Mouse (Mus musculus): ENCODE measurements around the gene Olfr761. TPM values are rescaled to one million over a fixed set of nuclear protein-coding genes. Genes with fewer than 3 reads are reported as not detected.
"Not testable (repeated sequence)": the region's sequence is repeated elsewhere in the genome, so short reads cannot be mapped to it uniquely, and the experiment has no call there.

The Olfr761 gene
- not detected in 2 replicates for polyA plus RNA-seq (2015; fragmentation: Nextera tagmentation; extraction: Ambion mirVana)

DNA sequence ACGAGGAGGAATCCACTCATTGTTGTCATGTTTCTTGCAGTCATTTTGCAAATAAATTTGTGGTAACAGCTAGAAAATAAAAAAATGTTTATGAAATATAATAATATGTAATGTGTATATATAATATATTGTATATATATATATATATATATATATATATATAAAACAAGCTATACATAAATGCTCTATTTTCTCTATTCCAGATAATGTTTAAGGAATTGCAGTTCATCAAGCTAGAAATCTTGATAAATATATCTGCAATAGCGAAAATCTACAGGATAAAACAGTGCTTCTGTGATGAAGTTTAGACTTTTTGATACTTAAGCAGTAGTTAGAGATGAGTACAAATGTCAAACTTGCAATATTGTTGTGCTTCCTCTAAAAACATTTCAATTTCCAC lies at the start of gene Olfr761:
Olfr761 (minus strand) TSS at position 101 of the 400 bp plus-strand sequence.
- Histone ChIP-seq H3K27me3 (no peaks in the 10 kb centered on the region), H3K4me3 (replicated peaks) (no peak within 1 kb of the TSS), H3K27ac (no peak within 1 kb of the TSS), H3K4me1 (replicated peaks) (no peaks in the 10 kb centered on the region), H3K9ac (replicated peaks) (no peak within 1 kb of the TSS), H3K4me2 (replicated peaks) (no peak within 1 kb of the TSS), H3K36me3 (no peaks in the 10 kb centered on the region), H3K9me3 (no peaks in the 10 kb centered on the region)
- ATAC-seq, result no peak
- 77% methylated on average over 2 of the region's 2 CpGs for WGBS

GRCm38 (mm10) chr17:37995635-37996307 lies 42.9 kb upstream of the Olfr761 start:
- Histone ChIP-seq H3K4me1 (replicated peaks) (no peaks in the 10 kb centered on the region), H3K4me2 (replicated peaks) (no peak overlapping the region)
- 69% methylated on average over 10 of the region's 10 CpGs for WGBS

DNA sequence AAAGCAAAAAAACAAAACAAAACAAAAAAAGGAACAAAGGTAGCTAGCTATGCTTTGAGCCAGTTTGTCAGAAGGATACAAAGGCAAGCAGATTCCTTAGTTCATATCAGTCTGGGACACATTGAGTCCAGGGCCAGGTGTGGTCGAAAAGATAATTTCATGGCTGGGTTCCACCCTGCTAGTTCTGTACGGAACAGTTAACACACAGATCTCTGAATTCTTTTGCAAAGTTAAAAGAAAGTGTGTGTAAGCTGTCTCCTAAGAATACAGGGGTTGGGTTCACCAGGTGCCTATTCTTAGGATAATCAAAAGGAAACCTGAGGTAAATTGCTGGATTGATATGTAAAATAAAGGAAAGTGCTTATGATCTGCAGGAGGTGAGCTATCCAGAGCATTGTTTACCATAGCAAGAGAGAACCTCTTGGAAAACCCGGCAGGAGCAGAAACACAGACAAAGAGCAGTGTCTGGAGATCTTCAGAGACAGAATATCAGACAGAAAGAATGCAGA lies 37.6 kb upstream of the Olfr761 start:
- no peaks in the 10 kb centered on the region for H3K36me3 ChIP-seq
- 58% methylated on average over 3 of the region's 3 CpGs for WGBS
- H3K9ac ChIP-seq (replicated peaks), result no peak overlapping the region
- H3K4me3 ChIP-seq (replicated peaks), result no peak overlapping the region
- H3K4me1 ChIP-seq (replicated peaks), result no peaks in the 10 kb centered on the region
- H3K27ac ChIP-seq, result no peak overlapping the region
- H3K4me2 ChIP-seq (replicated peaks), result no peak overlapping the region
- H3K9me3 ChIP-seq, result no peaks in the 10 kb centered on the region
- no peak for ATAC-seq
- H3K27me3 ChIP-seq, result no peaks in the 10 kb centered on the region

More at GRCm38 (mm10) chr17:37995635-37996307, 42.9 kb upstream of the Olfr761 start:
- H3K27me3 ChIP-seq, result no peaks in the 10 kb centered on the region
- no peak overlapping the region for H3K4me3 ChIP-seq (replicated peaks)
- H3K27ac ChIP-seq, result no peak overlapping the region
- no peak for ATAC-seq
- H3K36me3 ChIP-seq, result no peaks in the 10 kb centered on the region
- H3K9me3 ChIP-seq, result no peaks in the 10 kb centered on the region
- no peak overlapping the region for H3K9ac ChIP-seq (replicated peaks)

DNA sequence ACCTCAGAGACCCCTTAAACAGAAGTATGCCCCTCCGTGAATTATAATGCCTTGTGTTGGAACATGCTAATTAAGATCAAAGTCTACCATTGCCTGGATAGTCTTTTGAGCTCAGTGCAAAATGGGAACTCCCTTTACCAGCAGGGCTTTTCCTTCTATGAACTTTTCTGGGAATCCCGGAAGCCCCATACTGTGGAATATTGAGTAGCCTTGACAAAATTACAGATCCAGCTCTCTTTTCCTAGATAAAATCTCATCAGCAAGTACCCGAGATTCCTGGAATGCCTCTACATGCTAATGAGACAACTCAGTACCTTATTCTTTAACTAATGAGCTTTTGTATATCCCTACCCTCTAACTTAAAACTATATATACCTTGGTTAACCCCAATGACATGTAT lies 20.7 kb upstream of the Olfr761 start:
- Histone ChIP-seq H3K36me3 (no peaks in the 10 kb centered on the region), H3K4me2 (replicated peaks) (no peak overlapping the region), H3K27ac (no peak overlapping the region), H3K4me1 (replicated peaks) (no peaks in the 10 kb centered on the region), H3K9ac (replicated peaks) (no peak overlapping the region), H3K27me3 (no peaks in the 10 kb centered on the region), H3K4me3 (replicated peaks) (no peak overlapping the region), H3K9me3 (no peaks in the 10 kb centered on the region)
- ATAC-seq, result no peak
- WGBS, result 87% methylated on average over 3 of the region's 3 CpGs

DNA sequence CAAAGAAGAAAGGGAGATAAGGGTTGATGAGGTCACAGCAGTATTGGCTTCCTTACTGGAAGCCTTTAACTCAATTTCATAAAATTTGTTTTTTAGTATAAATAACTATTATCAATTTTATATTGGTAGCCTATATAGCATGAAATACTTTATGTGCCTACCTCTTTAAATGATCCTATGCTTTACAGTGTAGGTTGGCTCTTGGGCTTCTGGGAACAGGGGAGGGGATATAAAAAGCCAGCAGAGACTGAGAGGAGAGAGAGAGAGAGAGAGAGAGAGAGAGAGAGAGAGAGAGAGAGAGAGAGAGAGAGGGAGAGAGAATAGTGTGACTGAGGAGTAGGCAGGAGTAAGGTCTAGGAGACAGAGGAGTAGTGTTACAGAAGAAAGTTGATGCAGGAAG lies 32.6 kb downstream of the Olfr761 start, which contains the start of gene Olfr128:
Olfr128 (plus strand) TSS at position 301 of the 400 bp plus-strand sequence.
- H3K9ac ChIP-seq (replicated peaks), result no peak within 1 kb of the TSS
- H3K4me3 ChIP-seq (replicated peaks), result no peak within 1 kb of the TSS
- no peak for ATAC-seq
- no peaks in the 10 kb centered on the region for H3K9me3 ChIP-seq
- no peaks in the 10 kb centered on the region for H3K4me1 ChIP-seq (replicated peaks)
- no peaks in the 10 kb centered on the region for H3K27me3 ChIP-seq
- H3K4me2 ChIP-seq (replicated peaks), result no peak within 1 kb of the TSS
- no peaks in the 10 kb centered on the region for H3K36me3 ChIP-seq
- no peak within 1 kb of the TSS for H3K27ac ChIP-seq

DNA sequence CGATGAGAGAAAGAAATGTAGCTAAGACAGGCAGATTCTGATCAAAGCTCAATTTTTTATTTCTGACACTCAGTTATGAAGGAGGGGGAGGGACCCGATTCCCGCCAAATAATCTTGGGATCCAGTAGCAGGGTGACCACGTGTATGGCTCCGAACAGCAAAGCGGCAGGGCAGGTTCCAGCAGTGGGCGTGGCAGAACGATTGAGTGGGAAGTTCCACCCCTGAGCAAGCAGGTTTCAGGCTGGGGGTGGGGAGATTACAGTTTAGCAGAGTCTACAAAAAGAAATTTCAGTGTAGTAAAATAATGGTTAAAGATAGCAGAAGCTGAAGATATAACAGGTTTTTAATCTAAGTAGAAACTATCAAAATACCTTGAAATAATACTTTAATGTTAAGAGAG lies 46.1 kb downstream of the Olfr761 start:
- 79% methylated on average over 8 of the region's 8 CpGs for WGBS
- not testable (repeated sequence) for H3K4me2 ChIP-seq (replicated peaks); ATAC-seq; H3K9me3 ChIP-seq; H3K27me3 ChIP-seq; H3K4me3 ChIP-seq (replicated peaks); H3K4me1 ChIP-seq (replicated peaks); H3K36me3 ChIP-seq; H3K9ac ChIP-seq (replicated peaks); H3K27ac ChIP-seq

Other genes starting within 250 kb of the Olfr761 start
- not detected in 2 replicates for gene Olfr120, start 231.3 kb downstream of the Olfr761 start, polyA plus RNA-seq (2015; fragmentation: Nextera tagmentation; extraction: Ambion mirVana)
- not detected in 2 replicates for gene Olfr121, start 204.2 kb downstream of the Olfr761 start, polyA plus RNA-seq (2015; fragmentation: Nextera tagmentation; extraction: Ambion mirVana)
- gene Olfr122, start 184.5 kb downstream of the Olfr761 start, polyA plus RNA-seq (2015; fragmentation: Nextera tagmentation; extraction: Ambion mirVana), result not detected in 2 replicates
- gene Olfr123, start 159.6 kb downstream of the Olfr761 start, polyA plus RNA-seq (2015; fragmentation: Nextera tagmentation; extraction: Ambion mirVana), result not detected in 2 replicates
- gene Olfr124, start 153.2 kb downstream of the Olfr761 start, polyA plus RNA-seq (2015; fragmentation: Nextera tagmentation; extraction: Ambion mirVana), result not detected in 2 replicates
- gene Olfr125, start 120.1 kb downstream of the Olfr761 start, polyA plus RNA-seq (2015; fragmentation: Nextera tagmentation; extraction: Ambion mirVana), result not detected in 2 replicates
- not detected in 2 replicates for gene Olfr126, start 105.6 kb downstream of the Olfr761 start, polyA plus RNA-seq (2015; fragmentation: Nextera tagmentation; extraction: Ambion mirVana)
- not detected in 2 replicates for gene Olfr127, start 52.6 kb downstream of the Olfr761 start, polyA plus RNA-seq (2015; fragmentation: Nextera tagmentation; extraction: Ambion mirVana)
- not detected in 2 replicates for gene Olfr128, start 32.5 kb downstream of the Olfr761 start, polyA plus RNA-seq (2015; fragmentation: Nextera tagmentation; extraction: Ambion mirVana)
- gene Olfr129, start 107.0 kb upstream of the Olfr761 start, polyA plus RNA-seq (2015; fragmentation: Nextera tagmentation; extraction: Ambion mirVana), result not detected in 2 replicates
- not detected in 2 replicates for gene Olfr130, start 110.8 kb upstream of the Olfr761 start, polyA plus RNA-seq (2015; fragmentation: Nextera tagmentation; extraction: Ambion mirVana)
- not detected in 2 replicates for gene Olfr131, start 135.6 kb upstream of the Olfr761 start, polyA plus RNA-seq (2015; fragmentation: Nextera tagmentation; extraction: Ambion mirVana)
- not detected in 2 replicates for gene Olfr132, start 181.4 kb upstream of the Olfr761 start, polyA plus RNA-seq (2015; fragmentation: Nextera tagmentation; extraction: Ambion mirVana)
- gene Olfr133, start 192.2 kb upstream of the Olfr761 start, polyA plus RNA-seq (2015; fragmentation: Nextera tagmentation; extraction: Ambion mirVana), result not detected in 2 replicates
- gene Olfr134, start 218.3 kb upstream of the Olfr761 start, polyA plus RNA-seq (2015; fragmentation: Nextera tagmentation; extraction: Ambion mirVana), result not detected in 2 replicates